Mouse (Mus musculus) kidney, adult 2 months (tissue): ENCODE results near the gene Col11a1. TPM values are rescaled to one million over a fixed set of nuclear protein-coding genes. Genes with fewer than 3 reads are reported as not detected.

Source experiments
- DNase-seq: peaks from one replicate; pipeline ENCODE4 v3.0.0; 2021
- H3K27ac ChIP-seq: fragments of 200-500 bp; 2 replicates; pipeline ENCODE4 v1.5.1; 2012; ENCODE audit warnings: low read depth, low read length, control low read depth, inconsistent platforms; ENCODE audit not compliant: insufficient read depth
- H3K27me3 ChIP-seq: fragments of 200-500 bp; replicated peaks from 2 replicates; pipeline ENCODE4 v1.6.1; 2012; ENCODE audit warnings: mild to moderate bottlenecking, moderate library complexity, low read length, inconsistent platforms; ENCODE audit not compliant: control insufficient read depth, insufficient read depth
- H3K36me3 ChIP-seq: fragments of 200-500 bp; 2 replicates; pipeline ENCODE4 v1.6.1; 2012; ENCODE audit warnings: mild to moderate bottlenecking, moderate library complexity, low read length, inconsistent platforms; ENCODE audit not compliant: control insufficient read depth, insufficient read depth
- H3K4me1 ChIP-seq: fragments of 200-500 bp; 2 replicates; pipeline ENCODE4 v1.6.1; 2011; ENCODE audit warnings: low read length; ENCODE audit not compliant: control insufficient read depth, insufficient read depth
- H3K4me3 ChIP-seq: fragments of 200-500 bp; 2 replicates; pipeline ENCODE4 v1.5.1; 2011; ENCODE audit warnings: mild to moderate bottlenecking, low read depth, low read length, control low read depth; ENCODE audit not compliant: insufficient read depth
- CTCF ChIP-seq: fragments of 200-500 bp; conservative IDR thresholded peaks from 2 replicates; pipeline ENCODE4 v1.5.1; 2011; ENCODE audit warnings: low read depth, mild to moderate bottlenecking, control low read depth, low read length, moderate library complexity, mixed read lengths; ENCODE audit not compliant: insufficient read depth, insufficient read length
- POLR2A ChIP-seq: fragments of 200-500 bp; IDR thresholded peaks from one replicate; pipeline ENCODE4 v1.6.1; 2011; ENCODE audit warnings: low read depth, low read length, control low read depth
- WGBS: fragments of 180-500 bp; shearing (Covaris S2); methylation state at CpG from one replicate; pipeline ENCODE4 v1.1.7; 2018; 5-methylcytosine and 5-hydroxymethylcytosine counted together
- polyA plus RNA-seq: library from polyadenylated mRNA; depleted of rRNA; stranded (reverse); fragments of >200 nt; gene quantifications from 2 replicates; pipeline ENCODE4 v1.2.3, GENCODE M21; 2012

Col11a1 gene
- polyA plus RNA-seq, 1 experiment, result 0.06 TPM

DNA sequence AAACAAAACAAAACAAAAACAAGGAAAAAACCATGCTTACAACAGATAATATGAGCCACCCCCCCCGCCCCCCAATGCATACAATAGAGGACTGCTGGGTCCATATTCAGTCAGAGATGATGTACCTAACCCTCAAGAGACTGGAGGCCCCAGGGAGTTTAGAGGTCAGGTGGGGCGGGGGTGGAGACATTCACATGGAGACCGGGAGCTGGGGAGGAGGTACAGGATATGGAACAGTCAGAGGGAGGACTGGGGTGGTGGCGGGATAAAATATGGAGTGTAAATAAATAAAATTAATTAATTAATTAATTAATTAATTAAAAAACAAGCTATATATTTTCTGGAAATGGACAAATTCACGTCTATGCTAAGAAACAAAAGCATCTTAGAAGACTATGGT lies 185.8 kb downstream of the Col11a1 start:
- Histone ChIP-seq H3K4me3 (no peak overlapping the region), H3K4me1 (no peaks in the 10 kb centered on the region), H3K36me3 (no peaks in the 10 kb centered on the region), H3K27ac (no peak overlapping the region), H3K27me3 (no peaks in the 10 kb centered on the region)
- TF ChIP-seq CTCF (no peak), POLR2A (no peak)
- WGBS, result 75% methylated on average over 5 of the region's 5 CpGs
- DNase-seq, result no peak

DNA sequence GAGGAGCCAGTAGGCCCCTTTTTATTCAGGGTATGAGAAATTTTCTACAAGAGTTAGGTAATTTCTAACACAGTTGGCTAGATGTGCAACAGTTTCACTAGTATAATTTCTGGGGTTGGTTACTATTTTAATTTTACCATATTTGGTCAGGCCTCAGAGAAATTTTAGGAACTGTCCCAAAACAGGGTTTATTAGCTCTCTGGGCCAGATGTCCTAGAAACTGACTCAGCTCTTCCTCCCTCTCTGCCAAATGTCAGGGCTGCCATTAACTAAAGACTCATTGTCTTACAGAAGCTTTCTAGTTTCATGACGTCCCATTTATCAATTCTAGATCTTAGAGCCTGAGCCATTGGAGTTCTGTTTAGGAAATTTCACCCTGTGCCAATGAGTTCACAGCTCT lies 199.2 kb downstream of the Col11a1 start:
- H3K4me3 ChIP-seq, result no peak overlapping the region
- no peak overlapping the region for H3K27ac ChIP-seq
- H3K27me3 ChIP-seq, result no peaks in the 10 kb centered on the region
- H3K4me1 ChIP-seq, result no peaks in the 10 kb centered on the region
- H3K36me3 ChIP-seq, result no peaks in the 10 kb centered on the region
- 40% methylated on average over 1 of the region's 1 CpGs for WGBS
- DNase-seq, result no peak
- TF ChIP-seq POLR2A, result no peak
- no peak for TF ChIP-seq CTCF
